Mouse (Mus musculus) lung, adult 2 months (tissue): ENCODE results near the gene Magi2.

Source experiments
- CTCF ChIP-seq: fragments of 200-500 bp; IDR thresholded peaks from 2 replicates; pipeline ENCODE4 v1.5.1; 2011; ENCODE audit warnings: mild to moderate bottlenecking, low read length, control low read depth; ENCODE audit not compliant: insufficient read depth
- POLR2A ChIP-seq: fragments of 200-500 bp; IDR thresholded peaks from 2 replicates; pipeline ENCODE4 v1.6.1; 2011; ENCODE audit warnings: low read depth, mild to moderate bottlenecking, control low read depth, low read length, borderline replicate concordance; ENCODE audit errors: extremely low read depth

- TF ChIP-seq CTCF (no peak), POLR2A (no peak)
Observed at GRCm38 (mm10) chr5:20625117-20625516, 1398.3 kb downstream of the Magi2 start.
